Mouse (Mus musculus) kidney, adult 8-10 months (tissue): Measurements from ENCODE around the gene Lgi4.

ENCODE experiments used
- DNase-seq, 2 experiments: peaks; one replicate each; pipeline ENCODE4 v3.0.0; 2022

Lgi4 gene

GRCm38 (mm10) chr7:31059108-31059507 lies at the start of gene Lgi4:
Gene Lgi4, plus strand, starts transcription at chr7:31059342.
- peak; percentile 47 to 77 for DNase-seq

- DNase-seq, result no peak
Measured at GRCm38 (mm10) chr7:31012971-31013370, 46.2 kb upstream of the Lgi4 start.

GRCm38 (mm10) chr7:31017104-31017901 lies 41.8 kb upstream of the Lgi4 start:
- peak in 1 of 2 experiments; percentile 14 for DNase-seq

GRCm38 (mm10) chr7:31028609-31029008 lies 30.5 kb upstream of the Lgi4 start:
- no peak for DNase-seq

GRCm38 (mm10) chr7:31030717-31031116 lies 28.4 kb upstream of the Lgi4 start:
- no peak for DNase-seq

- no peak for DNase-seq
Measured at GRCm38 (mm10) chr7:31031731-31032130, 27.4 kb upstream of the Lgi4 start.

- no peak for DNase-seq
Measured at GRCm38 (mm10) chr7:31033409-31034165, 25.6 kb upstream of the Lgi4 start.

GRCm38 (mm10) chr7:31034789-31035188 lies 24.4 kb upstream of the Lgi4 start:
- DNase-seq, result no peak

GRCm38 (mm10) chr7:31035291-31035690 lies 23.9 kb upstream of the Lgi4 start:
- no peak for DNase-seq

- no peak for DNase-seq
Measured at GRCm38 (mm10) chr7:31036917-31037316, 22.2 kb upstream of the Lgi4 start.

GRCm38 (mm10) chr7:31037675-31038074 lies 21.5 kb upstream of the Lgi4 start:
- no peak for DNase-seq

GRCm38 (mm10) chr7:31039011-31039410 lies 20.1 kb upstream of the Lgi4 start:
- no peak for DNase-seq

- no peak for DNase-seq
Measured at GRCm38 (mm10) chr7:31040281-31041022, 18.7 kb upstream of the Lgi4 start.

GRCm38 (mm10) chr7:31041023-31041407 lies 18.1 kb upstream of the Lgi4 start:
- DNase-seq, result no peak

- DNase-seq, result peak in 1 of 2 experiments; percentile 48
Measured at GRCm38 (mm10) chr7:31041662-31042315, 17.4 kb upstream of the Lgi4 start.

- no peak for DNase-seq
Measured at GRCm38 (mm10) chr7:31042431-31042910, 16.7 kb upstream of the Lgi4 start, which contains the start of gene Fxyd5. Gene Fxyd5, minus strand, starts transcription at chr7:31042481.

GRCm38 (mm10) chr7:31049135-31049845 lies 9.9 kb upstream of the Lgi4 start:
- no peak for DNase-seq

- no peak for DNase-seq
Measured at GRCm38 (mm10) chr7:31049846-31050281, 9.3 kb upstream of the Lgi4 start.

GRCm38 (mm10) chr7:31050487-31050886 lies 8.7 kb upstream of the Lgi4 start:
- no peak for DNase-seq

- DNase-seq, result no peak
Measured at GRCm38 (mm10) chr7:31050921-31051320, 8.2 kb upstream of the Lgi4 start.

GRCm38 (mm10) chr7:31051321-31052021 lies 7.7 kb upstream of the Lgi4 start, which contains the start of gene Fxyd7:
Gene Fxyd7, minus strand, starts transcription at chr7:31051467.
- DNase-seq, result no peak
